ENCODE assay signal across 9 mouse cellular contexts in the genomic region with DNA sequence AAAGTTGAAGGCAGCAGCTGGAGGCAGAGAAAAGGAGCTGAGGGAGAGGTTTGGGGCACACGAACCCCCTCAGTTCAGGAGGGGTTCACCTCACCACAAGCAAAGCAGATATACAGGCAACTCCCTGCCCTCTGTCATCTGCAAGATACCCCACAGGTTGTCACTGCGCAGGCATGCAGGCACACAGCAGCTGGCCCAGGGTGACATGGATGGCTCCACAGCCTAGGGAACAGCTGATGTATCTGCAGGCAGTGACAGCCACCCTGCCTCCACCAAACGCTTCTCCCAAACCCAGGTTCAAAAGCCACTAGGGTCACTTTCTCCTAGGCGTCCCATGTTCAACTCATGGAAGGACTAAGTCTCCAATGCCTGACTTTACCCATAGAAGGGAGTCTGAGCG. TPM values are rescaled to one million over a fixed set of nuclear protein-coding genes. Genes with fewer than 3 reads are reported as not detected.
DNase-seq lines count a peak whose midpoint lies in the region; ATAC-seq and TF ChIP-seq lines count a peak whose summit lies in the region.
"Had no signal": no experiment of that assay in that cellular context is flagged by ENCODE, and none has a peak within 500 bp of the region (broad histone marks: within the 10 kb centered on the region; RNA-seq: fewer than 3 reads in every experiment).

No protein-coding gene starts in this region.

- no peak for TF ChIP-seq EP300 in liver, postnatal 0 days (IDR thresholded peaks at IDR 0.05; ENCODE audit: low read depth)

- WGBS in kidney, embryonic 15.5 days = 66% methylated on average over 5 of the region's 5 CpGs
- WGBS in embryonic facial prominence, embryonic 12.5 days = 56% methylated on average over 5 of the region's 5 CpGs
- WGBS in hindbrain, embryonic 11.5 days = 47% methylated on average over 5 of the region's 5 CpGs
- WGBS in liver, postnatal 0 days (ENCODE audit: insufficient replicate concordance) = 58% methylated on average over 5 of the region's 5 CpGs

- peak overlapping the region; percentile 98 for H3K4me2 ChIP-seq in kidney, embryonic 15.5 days
- peak overlapping the region; percentile 99 for H3K4me2 ChIP-seq in embryonic facial prominence, embryonic 12.5 days (replicated peaks)
- peak overlapping the region; percentile 97 for H3K4me2 ChIP-seq in hindbrain, embryonic 11.5 days (replicated peaks; ENCODE audit: low read depth, low read length)
- peak overlapping the region; percentile 22; the same call in 1 of the 2 replicates for H3K4me2 ChIP-seq in liver, postnatal 0 days (ENCODE audit: low read depth, low read length)

- no peaks in the 10 kb centered on the region for H3K36me3 ChIP-seq in kidney, embryonic 15.5 days
- H3K36me3 ChIP-seq in embryonic facial prominence, embryonic 12.5 days = no peaks in the 10 kb centered on the region
- H3K36me3 ChIP-seq in hindbrain, embryonic 11.5 days (ENCODE audit: control insufficient read depth, insufficient read depth, low read length) = no peaks in the 10 kb centered on the region
- no peaks in the 10 kb centered on the region for H3K36me3 ChIP-seq in liver, postnatal 0 days (replicated peaks; ENCODE audit: insufficient read depth, low read length)

- H3K4me3 ChIP-seq in kidney, embryonic 15.5 days (replicated peaks) = peak overlapping the region; percentile 69
- peak overlapping the region; percentile 66 for H3K4me3 ChIP-seq in embryonic facial prominence, embryonic 12.5 days
- 0 out of 2 replicates have a peak overlapping the region, but pooled peaks have one; percentile 59 for H3K4me3 ChIP-seq in hindbrain, embryonic 11.5 days (ENCODE audit: low read depth, low read length)
- H3K4me3 ChIP-seq in liver, postnatal 0 days (ENCODE audit: low read depth, low read length) = peak overlapping the region; percentile 60; the same call in 1 of the 2 replicates

- no peak for TF ChIP-seq CTCF in liver, postnatal 0 days (IDR thresholded peaks at IDR 0.05; ENCODE audit: low read depth)

- ATAC-seq in kidney, embryonic 15.5 days (replicated peaks; ENCODE audit: low FRiP score) = no peak
- no peak for ATAC-seq in embryonic facial prominence, embryonic 12.5 days (ENCODE audit: insufficient number of reproducible peaks, insufficient read depth, low FRiP score, low TSS enrichment)
- no peak for ATAC-seq in hindbrain, embryonic 11.5 days (ENCODE audit: low FRiP score)
- ATAC-seq in liver, postnatal 0 days = no peak
- no peak for ATAC-seq in erythroblast, adult 5-6 weeks (replicated peaks; ENCODE audit: low FRiP score, poor library complexity, severe bottlenecking)
- ATAC-seq: Patski had no signal

- peaks cover 35% of the 10 kb centered on the region for H3K27me3 ChIP-seq in kidney, embryonic 15.5 days
- H3K27me3 ChIP-seq in embryonic facial prominence, embryonic 12.5 days = peaks cover 20% of the 10 kb centered on the region
- H3K27me3 ChIP-seq in hindbrain, embryonic 11.5 days (ENCODE audit: control insufficient read depth, insufficient read depth, low read length) = peaks cover 26% of the 10 kb centered on the region; the same call in 1 of the 2 replicates
- H3K27me3 ChIP-seq in liver, postnatal 0 days (ENCODE audit: insufficient read depth, low read length) = peaks cover 62% of the 10 kb centered on the region
- H3K27me3 ChIP-seq: Patski had no signal

- H3K9me3 ChIP-seq in kidney, embryonic 15.5 days (replicated peaks) = no peaks in the 10 kb centered on the region
- H3K9me3 ChIP-seq in embryonic facial prominence, embryonic 12.5 days = no peaks in the 10 kb centered on the region
- no peaks in the 10 kb centered on the region for H3K9me3 ChIP-seq in hindbrain, embryonic 11.5 days (ENCODE audit: control insufficient read depth, low read length)
- no peaks in the 10 kb centered on the region for H3K9me3 ChIP-seq in liver, postnatal 0 days (ENCODE audit: low read length)

- H3K4me1 ChIP-seq in kidney, embryonic 15.5 days = peaks cover 62% of the 10 kb centered on the region
- H3K4me1 ChIP-seq in embryonic facial prominence, embryonic 12.5 days = peaks cover 45% of the 10 kb centered on the region
- H3K4me1 ChIP-seq in hindbrain, embryonic 11.5 days (replicated peaks; ENCODE audit: control insufficient read depth, insufficient read depth, low read length) = peaks cover 18% of the 10 kb centered on the region
- peaks cover 5% of the 10 kb centered on the region for H3K4me1 ChIP-seq in liver, postnatal 0 days (ENCODE audit: insufficient read depth)

- DNase-seq in kidney, adult 18-20 months = no peak
- no peak for DNase-seq in hindbrain, embryonic 11.5 days (ENCODE audit: low spot score)
- no peak for DNase-seq in liver, postnatal 0 days
- DNase-seq in right cerebral cortex, postnatal 36 days (ENCODE audit: low spot score in 2 of 2) = no peak
- no peak for DNase-seq in ovary, adult 18-20 months (ENCODE audit: low spot score)

- H3K27ac ChIP-seq in kidney, embryonic 15.5 days = no peak overlapping the region
- no peak overlapping the region for H3K27ac ChIP-seq in embryonic facial prominence, embryonic 12.5 days
- no peak overlapping the region for H3K27ac ChIP-seq in hindbrain, embryonic 11.5 days (ENCODE audit: low read depth, low read length)
- H3K27ac ChIP-seq in liver, postnatal 0 days (ENCODE audit: low read depth) = no peak overlapping the region

- H3K9ac ChIP-seq in kidney, embryonic 15.5 days = peak overlapping the region; percentile 53; the same call in 1 of the 2 replicates
- H3K9ac ChIP-seq in embryonic facial prominence, embryonic 12.5 days = no peak overlapping the region
- H3K9ac ChIP-seq in hindbrain, embryonic 11.5 days (ENCODE audit: low read depth, low read length) = no peak overlapping the region
- no peak overlapping the region for H3K9ac ChIP-seq in liver, postnatal 0 days (replicated peaks)

RNA-seq across cellular contexts. Expression of gene Atoh8, which starts 2.5 kb away (rescaled TPM):
- polyA plus RNA-seq in kidney, embryonic 15.5 days (2015; fragmentation: Nextera tagmentation; extraction: Ambion mirVana) = 18.5 and 18.9 TPM in 2 replicates
- 16.4 and 18.6 TPM in 2 replicates for polyA plus RNA-seq in embryonic facial prominence, embryonic 12.5 days (2016; fragmentation: Nextera tagmentation; extraction: Ambion mirVana)
- 9.2 and 9.6 TPM in 2 replicates for polyA plus RNA-seq in hindbrain, embryonic 11.5 days (2014; fragmentation: Nextera tagmentation; extraction: Ambion mirVana)
- 0.96 and 1.3 TPM in 2 replicates for polyA plus RNA-seq in liver, postnatal 0 days (2015; fragmentation: Nextera tagmentation; extraction: Ambion mirVana)
- not detected in 2 replicates for total RNA-seq in erythroblast, adult 5-6 weeks (2015; ENCODE audit: low replicate concordance)
- not detected in 2 replicates for total RNA-seq in erythroblast, adult 5-6 weeks (2017; ENCODE audit: low replicate concordance)

Comparison
In these comparisons a context has a peak if more than half of its experiments do, and no peak if none do; other contexts are left out.
1. H3K4me2 ChIP-seq: peak in every context shown above with its lines; median percentile 99 in embryonic facial prominence, embryonic 12.5 days; 98 in kidney, embryonic 15.5 days; 97 in hindbrain, embryonic 11.5 days; 22 in liver, postnatal 0 days.